Mouse (Mus musculus) brain, embryonic 14.5 days (tissue): Measurements from ENCODE around the gene Rcor2. TPM values are rescaled to one million over a fixed set of nuclear protein-coding genes. Genes with fewer than 3 reads are reported as not detected.

Experiments used
- DNase-seq: peaks from one replicate; pipeline ENCODE4 v3.0.0-alpha.2; 2011; ENCODE audit warnings: low read depth
- CTCF ChIP-seq: fragments of 200-500 bp; IDR thresholded peaks from 2 replicates; pipeline ENCODE4 v1.5.1; 2012; ENCODE audit warnings: inconsistent platforms, mild to moderate bottlenecking, moderate library complexity, borderline replicate concordance; ENCODE audit not compliant: insufficient read depth, insufficient read length; ENCODE audit errors: extremely low read depth
- POLR2A ChIP-seq: fragments of 200-500 bp; IDR thresholded peaks from 2 replicates; pipeline ENCODE4 v1.6.1; 2012; ENCODE audit warnings: mild to moderate bottlenecking, inconsistent platforms, borderline replicate concordance; ENCODE audit not compliant: poor library complexity, insufficient read depth, insufficient read length, severe bottlenecking; ENCODE audit errors: extremely low read depth
- polyA plus RNA-seq: library from polyadenylated mRNA; depleted of rRNA; stranded (reverse); fragments of >200 nt; gene quantifications from 2 replicates; pipeline ENCODE4 v1.2.3, GENCODE M21; 2012

The Rcor2 gene
- polyA plus RNA-seq, 1 experiment: 134 TPM

GRCm38 (mm10) chr19:7280557-7281330 lies 13.6 kb downstream of the Rcor2 start:
- DNase-seq: no peak
- TF ChIP-seq CTCF (no peak), POLR2A (no peak)

- TF ChIP-seq CTCF: no peak
- no peak for TF ChIP-seq POLR2A
- DNase-seq: no peak
These were observed 19.6 kb downstream of the Rcor2 start for GRCm38 (mm10) chr19:7286563-7287315.

- no peak for TF ChIP-seq POLR2A
- TF ChIP-seq CTCF: no peak
- no peak for DNase-seq
These were observed 21.2 kb downstream of the Rcor2 start for GRCm38 (mm10) chr19:7288288-7288687.

- TF ChIP-seq CTCF: no peak
- no peak for TF ChIP-seq POLR2A
- DNase-seq: no peak
These were observed 22.6 kb downstream of the Rcor2 start for GRCm38 (mm10) chr19:7289767-7290166.

GRCm38 (mm10) chr19:7291958-7292709 lies 25.0 kb downstream of the Rcor2 start:
- DNase-seq: peak; percentile 35
- no peak for TF ChIP-seq CTCF
- TF ChIP-seq POLR2A: no peak

- DNase-seq: no peak
- TF ChIP-seq CTCF (no peak), POLR2A (no peak)
These were observed 27.2 kb downstream of the Rcor2 start for GRCm38 (mm10) chr19:7294098-7294876.

GRCm38 (mm10) chr19:7295071-7295658 lies 28.0 kb downstream of the Rcor2 start:
- DNase-seq: no peak

GRCm38 (mm10) chr19:7295959-7296358 lies 28.8 kb downstream of the Rcor2 start:
- DNase-seq: no peak
- no peak for TF ChIP-seq POLR2A
- TF ChIP-seq CTCF: no peak

More at GRCm38 (mm10) chr19:7295071-7295658, 28.0 kb downstream of the Rcor2 start:
- TF ChIP-seq POLR2A: no peak
- no peak for TF ChIP-seq CTCF

GRCm38 (mm10) chr19:7299052-7299451 lies 31.9 kb downstream of the Rcor2 start:
- DNase-seq: peak; percentile 91
- TF ChIP-seq POLR2A (no peak), CTCF (no peak)

- DNase-seq: no peak
- no peak for TF ChIP-seq POLR2A
- TF ChIP-seq CTCF: no peak
These were observed 33.0 kb downstream of the Rcor2 start for GRCm38 (mm10) chr19:7300078-7300477.
